Mouse (Mus musculus) bone marrow macrophage, adult 2 months (primary cell): ENCODE results near the gene Adh1. TPM values are rescaled to one million over a fixed set of nuclear protein-coding genes. Genes with fewer than 3 reads are reported as not detected.

Experiments used
- H3K27ac ChIP-seq: 2 replicates; pipeline ENCODE4 v1.5.1; 2012; ENCODE audit warnings: low read depth, low read length; ENCODE audit not compliant: insufficient read depth
- H3K4me1 ChIP-seq: 2 replicates; pipeline ENCODE4 v1.6.1; 2012; ENCODE audit warnings: low read length; ENCODE audit not compliant: control insufficient read depth, insufficient read depth
- H3K4me3 ChIP-seq: 2 replicates; pipeline ENCODE4 v1.5.1; 2012; ENCODE audit warnings: mild to moderate bottlenecking, low read length, moderate library complexity; ENCODE audit not compliant: insufficient read depth
- CTCF ChIP-seq: IDR thresholded peaks from 2 replicates; pipeline ENCODE4 v1.5.1; 2012; ENCODE audit warnings: low read depth, mild to moderate bottlenecking, low read length, moderate library complexity
- POLR2A ChIP-seq: IDR thresholded peaks from 2 replicates; pipeline ENCODE4 v1.6.1; 2012; ENCODE audit warnings: mild to moderate bottlenecking, low read depth, low read length, borderline replicate concordance
- polyA plus RNA-seq: library from polyadenylated mRNA; stranded (reverse); fragments of >200 nt; gene quantifications from 2 replicates; pipeline ENCODE4 v1.2.4, GENCODE M21; 2012; ENCODE audit not compliant: missing spikeins, insufficient read depth, insufficient read length

Adh1 gene
- polyA plus RNA-seq, 1 experiment, result not detected

GRCm38 (mm10) chr3:138282556-138282955, 21.8 kb downstream of the Adh1 start:
- Histone ChIP-seq H3K4me3 (no peak overlapping the region), H3K4me1 (no peaks in the 10 kb centered on the region), H3K27ac (no peak overlapping the region)
- no peak for TF ChIP-seq CTCF
- TF ChIP-seq POLR2A, result no peak

GRCm38 (mm10) chr3:138283831-138284230, 23.0 kb downstream of the Adh1 start:
- Histone ChIP-seq H3K4me1 (no peaks in the 10 kb centered on the region), H3K27ac (no peak overlapping the region), H3K4me3 (no peak overlapping the region)
- no peak for TF ChIP-seq POLR2A
- no peak for TF ChIP-seq CTCF

GRCm38 (mm10) chr3:138285986-138286385, 25.2 kb downstream of the Adh1 start:
- Histone ChIP-seq H3K4me3 (no peak overlapping the region), H3K4me1 (no peaks in the 10 kb centered on the region), H3K27ac (no peak overlapping the region)
- TF ChIP-seq POLR2A, result no peak
- TF ChIP-seq CTCF, result no peak

GRCm38 (mm10) chr3:138287686-138288085, 26.9 kb downstream of the Adh1 start:
- Histone ChIP-seq H3K27ac (no peak overlapping the region), H3K4me1 (no peaks in the 10 kb centered on the region), H3K4me3 (no peak overlapping the region)
- TF ChIP-seq CTCF, result no peak
- TF ChIP-seq POLR2A, result no peak

GRCm38 (mm10) chr3:138290672-138291071, 29.9 kb downstream of the Adh1 start:
- H3K27ac ChIP-seq, result no peak overlapping the region
- no peak for TF ChIP-seq CTCF
- TF ChIP-seq POLR2A, result no peak
- H3K4me1 ChIP-seq, result no peaks in the 10 kb centered on the region
- no peak overlapping the region for H3K4me3 ChIP-seq

GRCm38 (mm10) chr3:138291529-138292117, 30.8 kb downstream of the Adh1 start:
- no peak overlapping the region for H3K27ac ChIP-seq
- H3K4me1 ChIP-seq, result no peaks in the 10 kb centered on the region
- no peak overlapping the region for H3K4me3 ChIP-seq
- TF ChIP-seq CTCF (no peak), POLR2A (no peak)

- Histone ChIP-seq H3K4me1 (no peaks in the 10 kb centered on the region), H3K4me3 (no peak overlapping the region), H3K27ac (no peak overlapping the region)
- TF ChIP-seq POLR2A, result no peak
- TF ChIP-seq CTCF, result no peak
Observed at GRCm38 (mm10) chr3:138293298-138293895, 32.6 kb downstream of the Adh1 start.

GRCm38 (mm10) chr3:138300130-138300529, 39.3 kb downstream of the Adh1 start:
- Histone ChIP-seq H3K4me1 (no peaks in the 10 kb centered on the region), H3K4me3 (no peak overlapping the region), H3K27ac (no peak overlapping the region)
- TF ChIP-seq POLR2A, result no peak
- TF ChIP-seq CTCF, result no peak

GRCm38 (mm10) chr3:138302676-138303075, 41.9 kb downstream of the Adh1 start:
- H3K4me3 ChIP-seq, result no peak overlapping the region
- H3K27ac ChIP-seq, result no peak overlapping the region
- TF ChIP-seq CTCF (no peak), POLR2A (no peak)
- H3K4me1 ChIP-seq, result no peaks in the 10 kb centered on the region

GRCm38 (mm10) chr3:138303771-138304488, 43.1 kb downstream of the Adh1 start:
- no peak overlapping the region for H3K4me3 ChIP-seq
- no peaks in the 10 kb centered on the region for H3K4me1 ChIP-seq
- H3K27ac ChIP-seq, result no peak overlapping the region
- TF ChIP-seq CTCF (no peak), POLR2A (no peak)
